ENCODE assay signal across 9 mouse cellular contexts in the genomic region with DNA sequence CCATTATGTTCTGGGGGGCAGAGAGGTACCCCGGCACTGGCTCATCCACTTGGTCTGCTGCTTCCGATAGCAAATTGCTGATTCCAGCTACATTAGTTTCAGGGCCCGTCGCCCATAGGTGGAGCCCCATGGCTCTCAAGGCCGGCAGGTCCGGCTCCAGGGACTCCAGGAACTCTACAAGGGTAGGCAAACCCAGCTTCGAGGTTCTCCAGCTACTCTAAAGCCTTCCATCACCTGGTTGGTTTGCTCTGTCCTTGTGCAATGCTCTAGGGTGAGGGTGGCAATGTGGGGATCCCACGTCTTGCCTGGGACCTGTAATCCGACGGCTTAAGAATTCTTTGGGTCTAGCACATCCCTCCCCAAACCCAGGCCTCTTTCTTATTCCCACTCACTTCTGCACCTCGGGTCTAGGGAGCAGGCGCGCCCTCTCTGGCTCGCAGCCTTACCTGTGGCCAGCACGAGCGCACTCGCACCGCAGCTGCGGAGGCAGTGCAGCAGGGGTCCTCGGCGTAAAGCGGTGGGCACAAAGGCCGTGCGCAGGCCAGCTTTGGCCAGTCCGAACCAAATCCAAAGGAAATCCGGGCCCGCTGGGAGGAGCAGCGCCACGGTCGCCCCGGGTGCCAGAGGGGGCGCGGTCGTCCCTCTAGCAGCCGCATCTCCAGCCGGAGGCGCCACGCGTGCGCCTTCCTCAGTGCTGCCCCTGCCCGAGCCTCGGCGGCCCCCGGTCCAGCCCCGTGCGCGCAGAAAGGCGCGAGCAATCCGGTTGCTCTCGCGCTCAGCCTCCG. TPM values are rescaled to one million over a fixed set of nuclear protein-coding genes. Genes with fewer than 3 reads are reported as not detected.
DNase-seq lines count a peak whose midpoint lies in the region; ATAC-seq and TF ChIP-seq lines count a peak whose summit lies in the region.
"Had no signal": no experiment of that assay in that cellular context is flagged by ENCODE, and none has a peak within 500 bp of the region (broad histone marks: within the 10 kb centered on the region; RNA-seq: fewer than 3 reads in every experiment).

No protein-coding gene starts in this region.

- WGBS in forebrain, embryonic 12.5 days: 3% methylated on average over 53 of the region's 53 CpGs
- WGBS in hindbrain, embryonic 13.5 days: 3% methylated on average over 53 of the region's 53 CpGs
- 8% methylated on average over 53 of the region's 53 CpGs for WGBS in liver, embryonic 13.5 days (ENCODE audit: insufficient replicate concordance)
- 4% methylated on average over 53 of the region's 53 CpGs for WGBS in neural tube, embryonic 14.5 days

- H3K9me3 ChIP-seq in forebrain, embryonic 12.5 days: no peaks in the 10 kb centered on the region
- no peaks in the 10 kb centered on the region for H3K9me3 ChIP-seq in hindbrain, embryonic 13.5 days
- no peaks in the 10 kb centered on the region for H3K9me3 ChIP-seq in liver, embryonic 13.5 days (replicated peaks)
- H3K9me3 ChIP-seq in neural tube, embryonic 14.5 days (ENCODE audit: control insufficient read depth, low read length): no peaks in the 10 kb centered on the region

- peak overlapping the region; percentile 45 for H3K27ac ChIP-seq in left cerebral cortex, adult 2 months
- H3K27ac ChIP-seq in forebrain, embryonic 12.5 days: peak overlapping the region; percentile 89
- peak overlapping the region; percentile 98 for H3K27ac ChIP-seq in hindbrain, embryonic 13.5 days
- no peak overlapping the region for H3K27ac ChIP-seq in liver, embryonic 13.5 days
- peak overlapping the region; percentile 95 for H3K27ac ChIP-seq in neural tube, embryonic 14.5 days (ENCODE audit: low read depth, low read length)

- H3K4me2 ChIP-seq in forebrain, embryonic 12.5 days: peak overlapping the region; percentile 95
- H3K4me2 ChIP-seq in hindbrain, embryonic 13.5 days: peak overlapping the region; percentile 94
- peak overlapping the region; percentile 73 for H3K4me2 ChIP-seq in liver, embryonic 13.5 days
- H3K4me2 ChIP-seq in neural tube, embryonic 14.5 days (ENCODE audit: low read depth, low read length): peak overlapping the region; percentile 90

- peak; percentile 76 for ATAC-seq in forebrain, embryonic 12.5 days (ENCODE audit: low FRiP score)
- peak; percentile 71 for ATAC-seq in hindbrain, embryonic 13.5 days (ENCODE audit: low FRiP score)
- ATAC-seq in liver, embryonic 13.5 days (ENCODE audit: low read depth): peak; percentile 21
- ATAC-seq in neural tube, embryonic 14.5 days (ENCODE audit: low read depth): peak; percentile 79
- ATAC-seq: Patski had no signal

- peak overlapping the region; percentile 74 for H3K9ac ChIP-seq in forebrain, embryonic 12.5 days
- H3K9ac ChIP-seq in hindbrain, embryonic 13.5 days: peak overlapping the region; percentile 94
- H3K9ac ChIP-seq in liver, embryonic 13.5 days: peak overlapping the region; percentile 40
- peak overlapping the region; percentile 94 for H3K9ac ChIP-seq in neural tube, embryonic 14.5 days (replicated peaks; ENCODE audit: low read depth, low read length)

- peaks cover 31% of the 10 kb centered on the region for H3K4me1 ChIP-seq in forebrain, embryonic 12.5 days
- H3K4me1 ChIP-seq in hindbrain, embryonic 13.5 days (replicated peaks): peaks cover 51% of the 10 kb centered on the region
- H3K4me1 ChIP-seq in liver, embryonic 13.5 days (replicated peaks): peaks cover 21% of the 10 kb centered on the region
- peaks cover 29% of the 10 kb centered on the region for H3K4me1 ChIP-seq in neural tube, embryonic 14.5 days (ENCODE audit: control insufficient read depth, insufficient read depth, low read length)

- H3K27me3 ChIP-seq in forebrain, embryonic 12.5 days: 0 out of 2 replicates have a peak, but pooled peaks cover 9% of the 10 kb centered on the region
- H3K27me3 ChIP-seq in hindbrain, embryonic 13.5 days: no peaks in the 10 kb centered on the region
- H3K27me3 ChIP-seq in liver, embryonic 13.5 days: peaks cover 42% of the 10 kb centered on the region
- no peaks in the 10 kb centered on the region for H3K27me3 ChIP-seq in neural tube, embryonic 14.5 days (ENCODE audit: control insufficient read depth, insufficient read depth, low read length)
- H3K27me3 ChIP-seq: Patski had no signal

- peak overlapping the region; percentile 60 for H3K4me3 ChIP-seq in left cerebral cortex, adult 2 months
- peak overlapping the region; percentile 64 for H3K4me3 ChIP-seq in forebrain, embryonic 12.5 days (replicated peaks)
- H3K4me3 ChIP-seq in hindbrain, embryonic 13.5 days: peak overlapping the region; percentile 70
- peak overlapping the region; percentile 54 for H3K4me3 ChIP-seq in liver, embryonic 13.5 days (replicated peaks)
- H3K4me3 ChIP-seq in neural tube, embryonic 14.5 days (ENCODE audit: low read depth, low read length): peak overlapping the region; percentile 73

- H3K36me3 ChIP-seq in forebrain, embryonic 12.5 days (replicated peaks): peaks cover 41% of the 10 kb centered on the region
- H3K36me3 ChIP-seq in hindbrain, embryonic 13.5 days: peaks cover 52% of the 10 kb centered on the region
- peaks cover 31% of the 10 kb centered on the region for H3K36me3 ChIP-seq in liver, embryonic 13.5 days
- peaks cover 29% of the 10 kb centered on the region for H3K36me3 ChIP-seq in neural tube, embryonic 14.5 days (ENCODE audit: control insufficient read depth, insufficient read depth, low read length)

- DNase-seq in left cerebral cortex, adult 2 months (ENCODE audit: extremely low spot score in 1 of 2, low spot score in 2 of 2): peak in 1 of 2 experiments; percentile 35
- no peak for DNase-seq in left cerebral cortex, adult 8-10 months (ENCODE audit: low spot score in 2 of 2)
- DNase-seq in adrenal gland, postnatal 10 days: peak; percentile 72
- no peak for DNase-seq in liver, embryonic 13.5 days
- no peak for DNase-seq in T-cell, adult 2 months (ENCODE audit: low spot score)

- intact Hi-C loops in left cerebral cortex, adult 2 months (cut with DNase I): loop anchor here (5.0 kb wide), 1 partner anchor 872 kb away; no protein-coding TSS in a partner anchor

- TF ChIP-seq CTCF in left cerebral cortex, adult 2 months (IDR thresholded peaks at IDR 0.05): peak; percentile 4

RNA-seq across cellular contexts. Expression of gene Slc27a3, which starts 0.8 kb away (rescaled TPM):
- total RNA-seq in left cerebral cortex, adult 2 months (2021): 1 to 10 TPM; 8.1 to 8.3 TPM
- total RNA-seq in left cerebral cortex, adult 8-10 months (2022): 1 to 10 TPM; 5.7 to 7.9 (median 7.4) TPM
- total RNA-seq in adrenal gland, postnatal 10 days (2021): 10 to 100 TPM; 55.2 to 65.9 TPM
- polyA plus RNA-seq in forebrain, embryonic 12.5 days (2016; fragmentation: Nextera tagmentation; extraction: Ambion mirVana): 14.7 and 18.3 TPM in 2 replicates
- polyA plus RNA-seq in hindbrain, embryonic 13.5 days (2015; fragmentation: Nextera tagmentation; extraction: Ambion mirVana): 24.9 and 26.5 TPM in 2 replicates
- polyA plus RNA-seq in liver, embryonic 13.5 days (2015; fragmentation: Nextera tagmentation; extraction: Ambion mirVana): 1.5 and 1.6 TPM in 2 replicates
- 21.3 and 21.7 TPM in 2 replicates for polyA plus RNA-seq in neural tube, embryonic 14.5 days (2014; fragmentation: Nextera tagmentation; extraction: Ambion mirVana)

RNA-seq across cellular contexts. Expression of gene Ints3, which starts 44.5 kb away (rescaled TPM):
- 10 to 100 TPM; 62.1 to 65.7 TPM for total RNA-seq in left cerebral cortex, adult 2 months (2021)
- total RNA-seq in left cerebral cortex, adult 8-10 months (2022): 10 to 100 TPM; 55.1 to 59.9 (median 59.0) TPM
- 10 to 100 TPM; 46.8 to 51.6 TPM for total RNA-seq in adrenal gland, postnatal 10 days (2021)
- 42.8 and 45.1 TPM in 2 replicates for polyA plus RNA-seq in forebrain, embryonic 12.5 days (2016; fragmentation: Nextera tagmentation; extraction: Ambion mirVana)
- 29.9 and 30.1 TPM in 2 replicates for polyA plus RNA-seq in hindbrain, embryonic 13.5 days (2015; fragmentation: Nextera tagmentation; extraction: Ambion mirVana)
- 10.0 and 11.7 TPM in 2 replicates for polyA plus RNA-seq in liver, embryonic 13.5 days (2015; fragmentation: Nextera tagmentation; extraction: Ambion mirVana)
- 30.1 and 35.2 TPM in 2 replicates for polyA plus RNA-seq in neural tube, embryonic 14.5 days (2014; fragmentation: Nextera tagmentation; extraction: Ambion mirVana)

Comparison
In these comparisons a context has a peak if more than half of its experiments do, and no peak if none do; other contexts are left out.
1. ATAC-seq: peak in every context shown above with its lines; median percentile 79 in neural tube, embryonic 14.5 days; 76 in forebrain, embryonic 12.5 days; 71 in hindbrain, embryonic 13.5 days; 21 in liver, embryonic 13.5 days.
2. H3K9ac ChIP-seq: peak in every context shown above with its lines; median percentile 94 in hindbrain, embryonic 13.5 days; 94 in neural tube, embryonic 14.5 days; 74 in forebrain, embryonic 12.5 days; 40 in liver, embryonic 13.5 days.